Mouse (Mus musculus): ENCODE data around the gene Dyrk2.

Dyrk2 gene

DNA sequence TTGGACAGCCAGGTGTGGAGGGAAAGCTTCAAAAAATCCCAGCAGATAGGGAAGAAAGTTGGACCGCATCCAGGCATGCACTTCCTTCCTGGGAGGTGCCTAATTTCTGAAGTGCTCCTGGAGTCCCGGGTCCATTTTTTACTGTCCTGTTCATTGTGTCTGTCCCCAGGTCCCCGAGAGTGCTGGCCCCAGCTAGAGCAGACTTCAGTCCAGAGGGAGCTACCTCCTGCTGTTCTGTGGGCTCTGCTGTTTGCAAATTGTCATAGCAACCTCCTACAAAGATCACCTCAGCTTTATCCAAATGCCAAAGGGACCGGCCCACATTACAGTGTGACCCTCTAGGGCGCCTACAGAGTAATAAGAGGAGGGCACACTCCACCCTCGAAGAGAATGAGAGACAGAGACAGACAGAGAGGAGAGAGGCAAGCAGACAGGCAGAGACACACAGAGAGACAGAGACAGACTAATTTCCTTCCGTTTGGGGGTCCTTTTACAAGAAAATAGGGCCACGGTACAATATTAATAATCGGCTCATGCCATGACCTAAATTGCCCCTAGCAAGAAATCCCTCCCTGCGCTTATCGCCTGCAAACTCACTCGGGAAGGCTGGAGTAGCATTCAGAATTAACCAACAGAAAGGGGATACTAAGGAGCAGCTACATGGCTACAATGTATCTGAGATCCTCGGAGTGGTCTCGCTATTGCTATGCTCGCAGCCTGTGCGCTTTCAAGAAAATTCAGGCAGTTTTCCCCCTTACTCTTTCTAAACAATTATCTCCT lies at the start of gene Dyrk2:
Dyrk2 (minus strand) TSS at position 9 of the 780 bp plus-strand sequence.
- no peak for DNase-seq (ENCODE audit: low read depth, low spot score)

DNA sequence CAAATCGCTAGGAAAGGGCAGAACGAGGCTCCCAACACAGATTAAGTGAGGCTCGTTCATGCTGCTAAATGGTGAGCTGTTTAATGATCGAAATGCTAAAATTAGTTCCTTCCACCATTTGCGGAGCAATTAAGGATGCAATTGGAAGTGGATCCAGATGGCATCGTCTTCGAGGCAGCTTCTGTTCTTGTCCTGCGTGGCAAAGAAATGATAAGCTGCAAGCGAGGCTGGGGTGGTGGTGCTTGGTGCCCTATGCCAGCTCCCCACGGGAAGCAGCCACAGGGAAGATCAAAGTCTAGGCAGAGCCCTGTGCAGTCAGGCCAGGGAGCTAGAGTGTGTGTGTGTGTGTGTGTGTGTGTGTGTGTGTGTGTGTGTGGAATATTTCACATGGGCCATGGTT lies 32.6 kb upstream of the Dyrk2 start:
- DNase-seq (ENCODE audit: low read depth, low spot score): peak; percentile 58

DNA sequence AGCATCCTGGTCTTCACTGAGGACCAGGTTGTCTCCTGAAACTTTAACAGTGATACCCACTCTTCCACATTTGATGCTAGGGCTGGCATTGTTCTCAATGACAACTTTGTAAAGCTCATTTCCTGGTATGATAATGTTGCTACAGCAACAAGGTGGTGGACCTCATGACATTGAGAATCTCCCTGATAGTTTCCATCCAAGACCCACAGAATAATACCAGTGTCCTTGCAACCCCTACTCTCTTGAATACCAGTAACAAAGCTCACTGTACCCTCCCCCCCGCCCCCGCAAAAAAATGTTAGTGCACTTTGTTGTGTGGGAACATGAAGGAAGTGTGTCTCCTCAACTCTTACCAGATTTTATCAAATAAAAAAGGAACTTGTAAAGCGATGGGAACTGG lies 23.6 kb upstream of the Dyrk2 start:
- no peak for DNase-seq (ENCODE audit: low read depth, low spot score)

DNA sequence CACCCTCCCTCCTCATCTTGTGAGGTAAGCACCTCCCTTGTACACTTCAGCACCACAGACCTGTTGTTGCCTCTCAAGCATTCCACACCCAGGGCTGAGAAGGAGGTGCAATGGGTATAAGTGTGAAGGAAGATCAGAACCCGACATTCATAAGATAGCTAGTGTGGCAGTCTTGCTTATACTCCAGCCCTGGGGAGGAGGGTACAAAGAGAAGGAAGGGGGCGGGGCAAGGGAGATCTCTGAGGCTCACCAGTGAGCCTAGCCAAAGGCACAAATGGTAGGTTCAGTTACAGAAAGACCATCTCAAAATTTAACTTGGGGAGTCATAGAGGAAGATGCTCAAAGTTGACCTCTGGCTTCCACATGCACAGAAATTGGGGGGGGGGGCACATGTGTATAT lies 14.1 kb upstream of the Dyrk2 start:
- no peak for DNase-seq (ENCODE audit: low read depth, low spot score)

DNA sequence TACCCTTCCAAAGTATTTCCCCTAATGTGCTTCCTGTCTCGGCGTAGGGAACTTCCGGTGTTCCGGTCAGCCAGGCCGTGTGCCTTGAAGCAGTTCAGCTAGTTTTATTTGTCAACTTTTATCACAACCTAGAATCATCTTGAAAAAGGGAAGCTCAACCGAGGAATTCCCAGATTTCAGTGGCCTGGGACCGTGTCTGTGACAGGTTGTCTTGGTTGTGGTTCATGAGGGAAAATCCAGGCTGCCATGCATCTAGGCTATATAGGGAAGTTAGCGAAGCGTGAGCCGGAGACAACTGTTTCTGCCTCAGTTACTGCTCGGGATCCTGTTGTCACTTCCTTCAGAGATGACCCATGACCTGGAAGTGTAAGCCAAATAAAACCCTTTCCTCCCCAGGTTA lies 13.3 kb upstream of the Dyrk2 start:
- DNase-seq (ENCODE audit: low read depth, low spot score): no peak

DNA sequence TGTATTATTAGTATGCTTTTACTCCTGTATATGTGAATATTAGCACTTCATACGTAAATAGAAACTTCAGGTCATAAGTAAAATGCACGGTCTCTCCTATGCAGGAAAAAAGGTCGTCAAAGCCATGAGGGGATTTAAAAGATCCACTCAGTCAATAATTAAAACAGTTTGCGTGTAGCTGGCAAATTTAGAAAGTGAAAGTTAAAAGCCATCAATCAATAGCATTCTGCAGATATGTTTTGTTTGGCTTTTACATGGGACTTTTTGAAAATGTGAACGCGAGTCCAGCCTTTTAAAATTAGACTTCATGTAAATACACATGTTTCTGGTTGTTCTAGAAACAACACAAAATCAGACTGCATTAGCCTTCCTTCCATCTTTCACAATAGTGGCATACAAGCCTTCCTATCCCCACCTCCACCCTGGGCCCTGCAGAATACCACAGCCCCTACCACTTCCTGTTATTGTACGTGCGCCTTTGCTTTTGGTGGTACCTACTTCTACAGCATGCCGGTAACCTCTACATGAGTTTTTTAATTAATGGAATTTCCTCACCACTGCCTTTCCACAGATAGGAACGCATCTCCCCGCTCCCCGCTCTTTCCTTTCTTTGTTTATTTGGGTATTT lies 12.4 kb upstream of the Dyrk2 start:
- DNase-seq (ENCODE audit: low read depth, low spot score): no peak

DNA sequence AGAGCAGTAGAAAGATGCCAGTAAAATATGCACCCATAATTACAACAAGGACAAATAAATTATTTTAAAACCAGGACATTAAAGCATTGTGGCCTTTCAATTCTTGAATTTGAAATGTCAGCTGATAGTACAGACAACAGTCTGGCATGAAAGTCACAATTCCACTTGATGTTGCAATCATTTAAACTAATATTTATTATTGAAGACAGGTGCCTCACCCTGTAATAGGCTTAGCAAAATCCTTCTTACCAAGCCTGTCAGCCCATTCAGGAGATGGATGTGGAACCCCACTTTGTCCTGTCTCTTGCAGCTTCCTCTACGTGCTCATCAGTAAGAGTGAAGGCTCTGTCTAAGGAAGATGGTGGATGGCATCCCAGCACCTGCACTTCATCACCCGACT lies 10.8 kb upstream of the Dyrk2 start:
- no peak for DNase-seq (ENCODE audit: low read depth, low spot score)

DNA sequence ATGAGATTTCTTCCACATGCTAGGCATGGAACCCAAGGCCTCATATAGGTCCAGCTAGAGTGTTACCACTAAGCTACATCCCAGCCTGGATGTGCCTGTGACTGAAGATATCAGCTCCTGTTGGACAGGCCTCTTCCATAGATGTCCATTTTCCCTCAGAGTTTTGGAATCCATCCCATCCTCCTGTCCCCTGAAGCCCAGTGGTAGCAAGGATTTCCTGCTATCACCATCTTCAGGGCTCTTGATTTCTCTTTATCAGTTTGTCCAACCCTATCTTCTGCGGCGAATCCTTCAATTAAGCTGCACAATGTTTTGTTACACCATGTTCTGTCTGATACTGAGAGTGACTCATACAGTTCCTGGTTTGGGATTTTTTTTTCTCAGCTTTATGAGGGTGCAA lies 2.2 kb upstream of the Dyrk2 start:
- no peak for DNase-seq (ENCODE audit: low read depth, low spot score)

DNA sequence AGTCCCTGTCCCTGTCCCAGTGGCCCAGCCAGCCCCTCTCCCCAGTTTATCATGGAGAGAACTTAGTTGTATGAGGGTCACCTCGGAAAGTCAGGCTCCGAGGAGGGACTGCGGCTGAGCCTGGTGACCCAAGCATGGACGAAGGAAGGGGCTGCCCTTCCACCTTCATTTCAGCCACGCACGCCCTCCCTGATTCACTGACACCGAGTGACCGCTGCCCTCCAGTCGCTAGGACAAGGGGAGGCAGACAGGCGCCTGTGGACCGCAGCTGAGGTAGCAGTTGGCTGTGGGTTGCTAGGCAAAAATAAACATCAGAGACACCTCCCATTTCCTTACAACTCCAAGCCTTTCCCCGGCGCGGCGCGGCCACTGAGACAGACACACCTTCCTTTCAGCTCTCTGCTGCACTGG lies 413 bp downstream of the Dyrk2 start:
- peak; percentile 89 for DNase-seq (ENCODE audit: low read depth, low spot score)

DNA sequence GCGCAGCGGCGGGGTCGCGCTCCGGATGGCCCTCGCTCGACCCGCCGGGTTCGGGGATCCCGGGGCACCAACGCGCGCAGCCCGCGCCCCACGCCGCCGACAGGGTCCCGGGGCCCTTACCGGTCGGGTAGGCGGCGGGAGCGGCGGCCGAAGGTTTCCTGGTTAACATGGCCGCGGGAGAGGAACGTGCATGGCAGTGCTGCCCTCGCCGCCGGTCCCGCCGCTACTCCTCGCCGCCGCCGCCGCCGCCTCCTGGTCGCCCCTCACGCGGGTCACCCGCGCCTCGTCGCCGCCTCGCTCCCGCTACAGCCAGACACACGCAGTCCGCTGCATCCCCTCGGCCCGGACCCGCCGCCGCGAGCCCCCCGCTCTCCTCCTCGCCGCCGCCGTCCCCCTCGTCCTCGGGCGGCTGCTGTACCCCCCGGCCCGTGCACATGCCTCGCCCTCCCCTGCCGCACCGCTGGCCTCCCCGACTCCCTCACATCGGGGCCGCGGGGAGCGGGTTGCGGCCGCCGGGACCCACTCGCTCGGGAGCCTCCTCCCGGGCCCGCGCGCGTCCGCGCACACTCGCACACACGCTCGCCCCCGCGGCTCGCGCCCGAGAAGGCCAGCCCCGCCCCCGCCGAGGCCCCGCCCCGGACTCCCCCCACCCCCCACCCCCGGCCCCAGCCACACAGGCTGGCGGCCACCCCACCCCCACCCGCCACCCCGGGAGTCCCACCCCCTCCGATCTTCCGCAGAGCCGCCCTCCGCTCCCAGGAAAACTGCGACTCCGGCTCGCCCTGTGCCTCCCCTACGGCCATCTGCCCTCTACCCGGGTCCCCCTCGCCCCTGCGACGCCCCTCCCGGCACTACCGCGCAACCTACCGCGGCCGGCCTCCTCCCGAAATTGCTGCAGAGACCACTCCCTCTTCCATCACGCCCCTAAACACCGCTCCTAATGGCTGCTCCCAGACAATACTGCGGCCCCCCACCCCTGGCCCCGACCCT lies 1.1 kb downstream of the Dyrk2 start:
- peak; percentile 82 for DNase-seq (ENCODE audit: low read depth, low spot score)

DNA sequence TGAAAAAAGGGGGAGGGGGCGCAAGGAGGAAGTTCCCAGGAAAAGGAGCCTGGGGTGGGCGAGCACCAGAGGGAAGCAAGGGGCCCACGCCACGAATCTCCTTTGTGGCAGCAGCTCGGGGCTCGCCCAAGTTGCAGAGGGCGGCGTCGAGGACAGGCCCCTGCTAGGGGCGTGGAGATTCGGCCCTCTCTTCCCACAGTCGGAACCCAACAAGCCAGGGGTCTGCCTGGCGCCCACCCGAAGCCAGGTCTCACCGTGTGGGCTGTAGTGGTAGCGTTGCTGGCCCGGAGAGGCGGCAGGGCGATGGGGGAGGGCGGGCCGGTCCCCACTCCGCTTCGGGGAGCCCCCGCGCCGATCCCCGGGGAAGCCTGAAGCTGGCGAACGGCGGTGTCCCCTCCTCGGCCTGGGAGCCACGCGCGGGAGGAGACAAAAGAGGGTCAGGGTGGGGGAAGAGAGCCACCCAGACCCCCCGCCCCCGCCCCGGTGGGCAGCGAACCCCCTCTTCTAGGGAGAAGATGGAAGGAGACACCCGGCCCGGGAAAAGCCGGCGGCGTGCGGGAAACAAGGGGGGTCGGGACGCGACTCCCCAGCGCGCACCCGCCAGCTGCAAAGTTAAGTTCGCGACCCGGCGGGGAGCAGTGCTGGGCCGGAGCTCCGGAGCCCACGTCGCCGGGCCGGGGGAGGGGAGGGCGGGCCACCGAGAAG lies 2.0 kb downstream of the Dyrk2 start:
- no peak for DNase-seq (ENCODE audit: low read depth, low spot score)

DNA sequence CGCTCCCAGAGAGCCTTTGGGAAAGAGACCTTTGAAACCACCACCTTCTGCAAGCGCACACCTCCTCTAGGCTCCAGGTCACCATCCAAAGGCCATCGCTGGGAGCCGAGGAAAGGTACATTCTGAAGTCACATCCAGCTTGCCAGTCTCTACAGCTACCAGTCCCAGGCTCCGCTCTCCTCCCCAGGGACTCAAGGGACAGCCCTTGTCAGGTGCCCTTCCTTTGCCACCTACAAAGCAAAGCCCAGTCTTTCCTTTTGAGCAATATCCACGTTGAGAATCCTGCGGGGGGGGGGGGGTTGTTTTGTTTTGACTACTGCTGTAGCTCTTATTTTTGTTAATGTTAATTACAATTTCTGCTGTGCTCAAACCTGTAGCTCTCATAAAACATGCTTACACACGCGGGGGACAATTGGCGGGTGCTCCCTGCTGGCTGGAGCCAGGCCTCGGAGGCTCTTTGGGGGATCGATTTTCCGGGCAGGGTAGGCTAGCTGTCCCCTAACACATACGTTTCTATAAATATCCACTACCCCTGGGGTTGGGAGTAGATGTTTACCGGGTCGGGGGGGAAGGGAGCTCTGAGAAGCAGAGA lies 2.6 kb downstream of the Dyrk2 start:
- no peak for DNase-seq (ENCODE audit: low read depth, low spot score)

DNA sequence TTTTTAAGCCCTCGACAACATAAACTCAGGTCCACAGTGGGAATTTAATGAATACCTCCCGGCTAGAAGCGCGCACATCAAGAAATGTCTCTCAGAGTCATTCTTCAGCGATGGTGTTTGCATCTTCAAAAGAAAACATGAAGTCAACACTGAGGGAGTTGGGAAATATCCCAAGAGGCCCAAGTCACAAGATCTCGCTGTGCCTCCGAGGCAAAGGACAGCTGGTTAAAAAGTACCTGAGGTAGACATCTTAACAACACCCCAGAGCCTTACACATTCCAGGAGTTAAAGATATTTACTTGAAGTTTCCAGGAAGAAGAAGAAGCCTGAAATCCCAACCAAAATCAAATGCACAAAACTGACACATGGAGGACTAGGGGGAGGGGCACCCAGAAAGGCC lies 5.0 kb downstream of the Dyrk2 start:
- no peak for DNase-seq (ENCODE audit: low read depth, low spot score)

DNA sequence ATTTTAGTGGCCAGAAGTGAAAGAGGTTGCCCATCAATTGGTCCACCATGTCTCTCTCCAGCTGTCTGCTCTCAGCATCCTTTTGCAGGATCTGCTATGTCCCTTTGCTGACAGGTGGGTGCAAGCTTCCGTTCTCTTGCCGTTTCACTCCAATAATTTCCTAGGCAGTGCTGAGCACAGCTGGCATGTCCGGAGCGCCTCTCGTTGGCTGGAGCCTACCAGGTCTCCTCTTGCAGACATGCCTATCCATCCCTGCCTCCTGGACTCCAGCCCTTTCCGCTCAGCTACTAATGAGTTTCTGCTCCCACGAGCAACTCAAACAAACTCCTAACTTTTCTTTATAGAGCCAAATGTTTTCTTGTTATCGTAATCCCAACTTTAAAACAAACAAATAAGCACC lies 6.4 kb downstream of the Dyrk2 start:
- DNase-seq (ENCODE audit: low read depth, low spot score): no peak

DNA sequence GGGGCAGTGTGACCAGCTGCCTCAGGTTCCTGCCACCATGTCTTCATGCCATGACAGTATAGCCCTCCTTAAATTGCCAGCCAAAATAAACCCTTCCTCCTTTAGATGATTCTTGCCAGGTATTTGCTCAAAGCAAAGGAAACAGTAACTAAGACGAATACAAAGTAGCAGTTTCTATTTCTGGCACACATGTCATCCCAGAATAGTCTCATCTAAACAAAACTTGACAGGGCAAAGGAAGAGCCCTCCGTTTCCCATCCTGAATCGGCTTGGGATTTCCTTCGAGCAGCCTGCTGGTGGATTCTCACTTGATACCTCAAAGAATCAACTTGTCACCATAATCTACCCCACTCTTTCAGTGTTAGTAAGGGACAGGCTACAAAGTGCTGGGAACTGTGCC lies 7.8 kb downstream of the Dyrk2 start:
- DNase-seq (ENCODE audit: low read depth, low spot score): no peak

DNA sequence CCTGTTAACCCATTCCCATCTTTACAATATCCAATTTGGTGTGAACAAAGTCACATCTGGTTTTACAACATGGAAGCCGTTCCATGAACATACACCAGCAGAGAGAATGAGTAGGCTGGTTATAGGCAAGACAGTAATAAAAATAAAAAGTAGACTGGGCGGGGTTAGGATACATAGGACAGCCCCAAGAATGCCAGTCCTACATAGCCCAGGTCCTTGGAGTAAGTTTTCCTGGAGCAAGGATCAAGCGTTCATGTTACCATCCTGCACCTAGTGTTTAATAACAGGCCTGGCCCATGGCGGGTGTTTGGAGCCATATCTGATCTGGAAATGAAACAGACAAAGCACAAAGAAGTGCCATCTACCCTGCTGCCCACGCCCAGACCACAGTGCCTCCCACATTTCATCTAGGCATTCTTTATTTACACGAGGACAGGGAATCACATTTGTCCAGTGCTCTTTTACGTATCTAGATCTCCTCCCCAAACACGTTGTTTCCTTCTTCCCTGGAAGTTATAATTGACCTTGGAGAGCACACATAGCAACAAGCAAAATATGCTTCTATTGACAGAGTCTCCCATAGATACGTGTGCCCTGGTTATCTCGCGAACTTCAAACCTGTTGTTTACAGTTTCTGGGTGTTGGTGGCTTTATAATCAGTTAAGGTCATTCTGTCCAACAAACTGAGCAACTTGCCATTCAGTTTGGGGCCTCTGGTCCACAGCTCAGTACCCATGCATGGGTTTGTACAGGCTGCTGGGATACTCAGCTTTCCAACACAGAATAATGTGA lies 8.6 kb downstream of the Dyrk2 start:
- no peak for DNase-seq (ENCODE audit: low read depth, low spot score)

DNA sequence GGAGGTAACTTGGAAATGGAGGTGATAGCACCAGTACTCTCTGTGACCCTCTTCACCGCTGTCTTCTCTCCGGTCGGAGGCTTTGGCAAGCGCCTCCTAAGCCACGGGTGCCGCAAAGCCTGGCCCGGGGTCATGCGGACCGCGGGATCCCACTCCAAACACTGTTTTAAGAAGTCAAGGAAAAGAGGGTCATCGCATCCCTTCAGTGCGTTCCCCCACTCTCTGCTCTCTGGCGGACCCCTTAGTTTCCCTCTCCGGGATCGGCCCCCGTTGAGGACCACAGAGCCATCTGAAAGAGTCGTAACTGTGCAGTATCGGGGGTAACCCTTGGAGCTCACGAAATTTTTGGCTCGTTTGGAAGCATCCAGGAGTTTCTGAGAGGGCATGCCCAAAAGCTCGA lies 10.4 kb downstream of the Dyrk2 start:
- DNase-seq (ENCODE audit: low read depth, low spot score): no peak

DNA sequence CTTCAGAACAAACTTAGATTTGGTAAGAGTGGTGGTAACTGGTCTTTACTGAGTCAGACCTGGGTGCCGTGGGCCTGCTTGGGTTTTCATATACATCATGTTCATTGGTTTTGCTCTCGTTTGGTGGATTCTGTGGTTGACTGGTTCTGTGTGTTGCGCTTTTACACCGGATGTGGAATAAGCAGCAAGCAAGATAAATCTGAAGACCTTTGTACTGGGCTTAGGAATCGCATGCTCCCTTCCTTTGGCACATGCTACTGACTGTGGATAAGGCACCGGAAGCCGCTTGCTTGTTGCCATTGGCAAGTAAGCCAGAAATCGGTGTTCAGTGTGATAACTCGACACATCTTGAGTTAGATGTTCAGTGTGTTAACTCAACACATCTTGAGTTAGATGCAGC lies 15.4 kb downstream of the Dyrk2 start:
- no peak for DNase-seq (ENCODE audit: low read depth, low spot score)

DNA sequence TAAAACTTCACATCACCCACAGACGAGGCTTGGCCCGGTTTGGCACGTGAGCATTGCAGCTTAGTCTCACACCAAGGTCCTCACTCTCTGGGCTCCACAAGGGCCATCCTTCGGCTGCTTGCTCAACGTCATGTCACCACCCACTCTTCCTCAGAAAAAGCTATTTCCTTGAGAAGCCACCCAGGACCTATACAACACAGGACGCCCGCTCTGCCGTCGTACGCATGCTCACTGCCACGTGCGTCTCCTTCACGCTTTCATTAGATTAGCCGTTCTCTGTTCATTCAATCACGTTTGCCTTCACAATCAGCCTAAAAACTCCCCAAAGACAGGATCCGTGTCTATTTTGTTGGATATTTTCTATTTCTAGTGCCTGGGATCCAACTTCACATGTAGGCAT lies 17.5 kb downstream of the Dyrk2 start:
- DNase-seq (ENCODE audit: low read depth, low spot score): no peak

DNA sequence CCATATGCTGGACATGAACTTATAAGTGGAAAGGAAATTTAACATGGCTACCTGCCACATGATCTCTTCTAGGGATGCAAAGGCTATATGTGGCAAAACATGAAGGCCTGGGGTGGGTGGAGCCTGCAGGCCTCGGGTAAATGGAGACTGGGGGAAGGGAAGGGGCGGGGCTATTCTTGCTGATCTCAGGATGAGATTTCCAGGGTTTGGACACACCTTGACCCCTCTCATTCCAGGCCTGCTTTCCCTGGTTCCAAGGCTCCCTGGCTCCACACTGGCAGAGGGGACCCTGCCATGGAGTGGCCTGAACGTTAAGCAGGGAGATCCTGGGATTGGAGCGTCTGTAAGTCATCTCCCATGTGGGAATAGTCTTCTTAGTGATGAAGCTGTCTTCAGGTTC lies 21.5 kb downstream of the Dyrk2 start:
- no peak for DNase-seq (ENCODE audit: low read depth, low spot score)
